Mouse (Mus musculus) lung, postnatal 0 days (tissue): ENCODE results near the gene Ptprg. TPM values are rescaled to one million over a fixed set of nuclear protein-coding genes. Genes with fewer than 3 reads are reported as not detected.

Experiments
- ATAC-seq: fragments of 200-750 bp; cut with Nextera tagmentation; 2 replicates; pipeline ENCODE4 v1.8.0; 2017; ENCODE audit warnings: moderate library complexity
- DNase-seq: peaks from one replicate; pipeline ENCODE4 v3.0.0-alpha.2; 2016; ENCODE audit warnings: low spot score
- H3K27ac ChIP-seq: fragments of 300-500 bp; sonication (generic); 2 replicates; pipeline ENCODE4 v1.5.1; 2014; ENCODE audit warnings: antibody characterized with exemption, mild to moderate bottlenecking, low read length, mixed read lengths
- H3K27me3 ChIP-seq: fragments of 300-500 bp; sonication (generic); replicated peaks from 2 replicates; pipeline ENCODE4 v1.6.1; 2014; ENCODE audit warnings: low read length, mixed read lengths; ENCODE audit not compliant: insufficient read depth
- H3K36me3 ChIP-seq: fragments of 300-500 bp; sonication (generic); 2 replicates; pipeline ENCODE4 v1.6.1; 2014; ENCODE audit warnings: low read length, mixed read lengths; ENCODE audit not compliant: insufficient read depth
- H3K4me1 ChIP-seq: fragments of 300-500 bp; sonication (generic); 2 replicates; pipeline ENCODE4 v1.6.1; 2014; ENCODE audit warnings: antibody characterized with exemption, low read depth, low read length, mixed read lengths; ENCODE audit not compliant: insufficient read depth
- H3K4me2 ChIP-seq: fragments of 300-500 bp; sonication (generic); replicated peaks from 2 replicates; pipeline ENCODE4 v1.6.1; 2014; ENCODE audit warnings: low read depth, mild to moderate bottlenecking, low read length, moderate library complexity, mixed read lengths
- H3K4me3 ChIP-seq: fragments of 300-500 bp; sonication (generic); 2 replicates; pipeline ENCODE4 v1.5.1; 2014; ENCODE audit warnings: low read depth, low read length
- H3K9ac ChIP-seq: fragments of 300-500 bp; sonication (generic); replicated peaks from 2 replicates; pipeline ENCODE4 v1.6.1; 2014; ENCODE audit warnings: low read depth, mild to moderate bottlenecking
- H3K9me3 ChIP-seq: fragments of 300-500 bp; sonication (generic); 2 replicates; pipeline ENCODE4 v1.6.1; 2016; ENCODE audit warnings: low read length, mixed read lengths
- CTCF ChIP-seq: IDR thresholded peaks from 2 replicates; pipeline ENCODE4 v1.5.1; 2016; ENCODE audit warnings: antibody characterized with exemption, mild to moderate bottlenecking
- EP300 ChIP-seq: IDR thresholded peaks from 2 replicates; pipeline ENCODE4 v1.6.1; 2016; ENCODE audit warnings: antibody characterized with exemption, mild to moderate bottlenecking, control low read depth
- WGBS: fragments of 180-500 bp; shearing (Covaris S2); extraction: QIAGEN DNeasy Blood & Tissue Kit; methylation state at CpG from one replicate; pipeline ENCODE4 v1.1.7; 2014; 5-methylcytosine and 5-hydroxymethylcytosine counted together
- polyA plus RNA-seq: library from polyadenylated mRNA; unstranded; fragments of >200 nt; fragmentation: Nextera tagmentation; extraction: Ambion mirVana; gene quantifications from 2 replicates; pipeline ENCODE4 v1.2.1, GENCODE M21; 2015

The Ptprg gene
- polyA plus RNA-seq, 1 experiment from 2014 or later, result 19.4 TPM

GRCm38 (mm10) chr14:12178645-12179044 is 625.3 kb downstream of the Ptprg start:
- DNase-seq (no peak), ATAC-seq (no peak)
- Histone ChIP-seq H3K4me1 (no peaks in the 10 kb centered on the region), H3K9ac (no peak overlapping the region), H3K4me3 (no peak overlapping the region), H3K27ac (no peak overlapping the region), H3K9me3 (no peaks in the 10 kb centered on the region), H3K27me3 (no peaks in the 10 kb centered on the region), H3K4me2 (no peak overlapping the region), H3K36me3 (no peaks in the 10 kb centered on the region)
- WGBS, result 97% methylated on average over 1 of the region's 1 CpGs
- no peak for TF ChIP-seq EP300
- TF ChIP-seq CTCF, result no peak

GRCm38 (mm10) chr14:12180116-12180515 is 626.8 kb downstream of the Ptprg start:
- Histone ChIP-seq H3K27me3 (no peaks in the 10 kb centered on the region), H3K4me1 (no peaks in the 10 kb centered on the region), H3K4me3 (no peak overlapping the region), H3K9ac (no peak overlapping the region), H3K9me3 (no peaks in the 10 kb centered on the region), H3K27ac (no peak overlapping the region), H3K4me2 (no peak overlapping the region), H3K36me3 (no peaks in the 10 kb centered on the region)
- TF ChIP-seq CTCF (no peak), EP300 (no peak)
- ATAC-seq (no peak), DNase-seq (no peak)
- WGBS, result 36% methylated on average over 3 of the region's 3 CpGs

GRCm38 (mm10) chr14:12185040-12185439 is 631.7 kb downstream of the Ptprg start:
- no peak for ATAC-seq
- Histone ChIP-seq H3K27me3 (no peaks in the 10 kb centered on the region), H3K27ac (no peak overlapping the region), H3K9me3 (no peaks in the 10 kb centered on the region), H3K4me3 (no peak overlapping the region), H3K36me3 (no peaks in the 10 kb centered on the region), H3K4me2 (no peak overlapping the region), H3K9ac (no peak overlapping the region), H3K4me1 (peaks cover 4% of the 10 kb centered on the region; the same call in 1 of the 2 replicates)
- TF ChIP-seq CTCF (no peak), EP300 (no peak)
- WGBS, result 64% methylated on average over 4 of the region's 4 CpGs
- DNase-seq, result no peak

- H3K4me1 ChIP-seq, result peaks cover 4% of the 10 kb centered on the region; the same call in 1 of the 2 replicates
- H3K9ac ChIP-seq, result no peak overlapping the region
- 36% methylated on average over 4 of the region's 4 CpGs for WGBS
- H3K4me3 ChIP-seq, result no peak overlapping the region
- no peak for TF ChIP-seq EP300
- no peak for TF ChIP-seq CTCF
- ATAC-seq (no peak), DNase-seq (no peak)
- no peak overlapping the region for H3K27ac ChIP-seq
- no peaks in the 10 kb centered on the region for H3K9me3 ChIP-seq
- H3K4me2 ChIP-seq, result no peak overlapping the region
- H3K27me3 ChIP-seq, result no peaks in the 10 kb centered on the region
- H3K36me3 ChIP-seq, result no peaks in the 10 kb centered on the region
These were observed 635.0 kb downstream of the Ptprg start for GRCm38 (mm10) chr14:12188352-12188751.

GRCm38 (mm10) chr14:12189266-12189665 is 635.9 kb downstream of the Ptprg start:
- Histone ChIP-seq H3K4me2 (no peak overlapping the region), H3K27ac (no peak overlapping the region), H3K36me3 (no peaks in the 10 kb centered on the region), H3K4me3 (no peak overlapping the region), H3K4me1 (peaks cover 4% of the 10 kb centered on the region; the same call in 1 of the 2 replicates), H3K9me3 (no peaks in the 10 kb centered on the region), H3K27me3 (no peaks in the 10 kb centered on the region), H3K9ac (no peak overlapping the region)
- WGBS, result 85% methylated on average over 3 of the region's 3 CpGs
- no peak for ATAC-seq
- DNase-seq, result no peak
- TF ChIP-seq CTCF (no peak), EP300 (no peak)

GRCm38 (mm10) chr14:12189717-12190600 is 636.6 kb downstream of the Ptprg start:
- DNase-seq (no peak), ATAC-seq (no peak)
- H3K9ac ChIP-seq, result no peak overlapping the region
- WGBS, result 73% methylated on average over 12 of the region's 12 CpGs
- peaks cover 4% of the 10 kb centered on the region; the same call in 1 of the 2 replicates for H3K4me1 ChIP-seq
- H3K4me3 ChIP-seq, result no peak overlapping the region
- no peak overlapping the region for H3K27ac ChIP-seq
- TF ChIP-seq EP300 (no peak), CTCF (no peak)
- no peaks in the 10 kb centered on the region for H3K27me3 ChIP-seq
- H3K36me3 ChIP-seq, result no peaks in the 10 kb centered on the region
- H3K9me3 ChIP-seq, result no peaks in the 10 kb centered on the region
- H3K4me2 ChIP-seq, result no peak overlapping the region
